Mouse (Mus musculus): Measurements from ENCODE around the gene Birc5. TPM values are rescaled to one million over a fixed set of nuclear protein-coding genes. Genes with fewer than 3 reads are reported as not detected.
A peak's percentile ranks its signal among the peaks of the same experiment; 100 is the strongest.

Gene Birc5
- total RNA-seq, 2 experiments from 2014 or later = 0.62 to 1.2 TPM

DNA sequence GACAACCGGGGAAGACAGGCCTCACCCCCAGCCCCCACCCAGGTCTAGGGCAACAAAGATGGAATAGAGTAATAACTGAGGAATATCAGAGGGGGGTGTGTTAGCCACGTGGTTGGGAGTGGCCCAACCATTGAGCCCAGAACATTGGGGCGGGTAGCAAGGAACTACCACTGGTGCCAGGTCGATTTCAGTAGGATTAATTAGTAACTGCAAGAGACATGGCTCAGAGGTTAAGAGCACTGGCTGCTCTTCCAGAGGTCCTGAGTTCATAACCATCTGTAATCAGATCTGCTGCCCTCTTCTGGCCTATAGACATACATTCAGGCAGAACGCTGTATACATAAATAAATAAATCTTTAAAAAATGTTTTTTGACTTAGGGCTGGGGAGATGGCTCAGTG is 2.4 kb upstream of the Birc5 start:
- intact Hi-C loops (cut with DNase I) = no loop called here
- DNase-seq (ENCODE audit: low spot score in 2 of 2) = no peak

DNA sequence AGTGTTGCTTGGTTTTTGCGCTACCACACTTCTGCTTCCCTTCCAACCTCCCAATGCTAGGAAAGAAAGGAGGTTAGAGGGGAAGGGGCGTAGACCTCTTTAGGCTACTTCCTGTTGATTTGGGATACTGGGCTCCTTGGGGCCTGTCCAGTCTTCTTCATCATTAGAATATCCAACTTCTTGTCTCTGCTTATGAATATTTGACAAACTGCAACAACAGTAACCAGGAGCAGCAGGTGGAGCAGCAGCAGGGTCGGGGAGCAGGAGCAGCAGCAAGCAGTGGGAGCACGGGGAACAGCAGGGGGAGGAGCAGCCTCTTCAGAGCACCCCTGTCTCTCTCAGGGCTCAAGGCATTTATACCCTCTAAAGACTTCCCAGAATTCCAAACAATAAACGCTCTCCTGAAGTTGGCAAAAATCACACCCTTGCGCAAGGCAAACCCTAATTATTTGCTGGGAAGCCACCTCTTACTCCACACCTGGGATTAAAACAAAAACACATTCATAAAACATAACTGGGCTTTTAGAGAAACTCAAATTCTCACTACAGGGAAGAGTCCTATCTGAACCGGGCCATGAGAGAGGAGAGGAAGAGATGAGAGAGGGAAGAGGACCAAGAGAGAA is 1.3 kb upstream of the Birc5 start:
- intact Hi-C loops (cut with DNase I) = no loop called here
- no peak for DNase-seq (ENCODE audit: low spot score in 2 of 2)

DNA sequence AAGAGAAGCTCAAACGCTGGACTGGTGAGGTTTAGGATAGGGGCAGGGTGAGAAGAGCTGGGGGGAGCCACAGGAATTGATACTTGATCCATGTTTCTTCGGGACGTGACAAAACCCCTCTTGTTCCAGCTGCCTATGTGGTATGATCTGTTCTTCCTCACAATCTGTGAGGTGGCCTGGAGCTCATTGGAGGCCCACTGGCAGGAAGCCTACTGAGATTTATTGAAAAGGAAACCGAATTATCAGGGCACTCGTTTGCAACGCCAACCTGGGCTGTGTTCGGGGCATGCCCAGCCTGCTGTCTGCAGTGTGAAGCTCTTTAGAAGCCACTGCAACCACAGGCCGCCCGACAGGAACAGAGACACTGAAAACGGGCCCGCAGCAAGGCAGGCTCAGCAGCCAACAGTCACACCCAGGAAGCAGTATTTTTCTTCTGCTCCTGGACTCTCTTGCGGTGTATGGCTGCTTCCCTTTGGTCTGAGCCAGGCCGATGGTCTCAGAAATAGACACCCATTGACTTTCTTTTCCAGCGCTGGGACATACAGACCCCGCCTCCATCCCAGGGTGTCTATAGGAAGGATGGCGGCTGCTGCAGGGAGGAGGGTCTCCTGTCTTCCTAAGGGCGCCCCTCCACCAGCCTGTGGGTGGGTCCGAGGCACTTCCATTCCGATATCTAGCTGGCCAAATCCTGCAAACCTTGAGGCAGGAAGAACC is 623 bp upstream of the Birc5 start:
- no peak for DNase-seq (ENCODE audit: low spot score in 2 of 2)
- intact Hi-C loops (cut with DNase I) = no loop called here

DNA sequence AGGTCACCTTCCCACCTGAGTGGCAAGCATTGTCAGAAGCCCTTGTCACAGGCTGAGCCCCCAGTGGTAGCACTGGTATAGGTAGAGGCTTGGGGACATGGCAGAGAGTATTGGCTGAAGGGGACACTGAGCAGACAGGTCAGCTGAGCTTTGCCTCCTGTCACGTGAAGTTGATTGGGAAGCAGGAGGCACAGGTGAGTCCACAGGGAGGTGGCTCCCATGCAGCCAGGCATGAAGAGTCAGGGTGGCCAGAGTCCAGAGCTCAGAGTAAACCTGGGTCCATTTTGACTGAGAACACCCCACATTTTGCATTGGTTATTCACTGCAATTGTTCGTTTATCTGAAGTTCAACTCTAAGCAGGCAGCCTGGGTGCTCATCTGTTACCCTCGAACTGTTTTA is 3.8 kb downstream of the Birc5 start:
- intact Hi-C loops (cut with DNase I) = no loop called here
- no peak for DNase-seq (ENCODE audit: low spot score in 2 of 2)

DNA sequence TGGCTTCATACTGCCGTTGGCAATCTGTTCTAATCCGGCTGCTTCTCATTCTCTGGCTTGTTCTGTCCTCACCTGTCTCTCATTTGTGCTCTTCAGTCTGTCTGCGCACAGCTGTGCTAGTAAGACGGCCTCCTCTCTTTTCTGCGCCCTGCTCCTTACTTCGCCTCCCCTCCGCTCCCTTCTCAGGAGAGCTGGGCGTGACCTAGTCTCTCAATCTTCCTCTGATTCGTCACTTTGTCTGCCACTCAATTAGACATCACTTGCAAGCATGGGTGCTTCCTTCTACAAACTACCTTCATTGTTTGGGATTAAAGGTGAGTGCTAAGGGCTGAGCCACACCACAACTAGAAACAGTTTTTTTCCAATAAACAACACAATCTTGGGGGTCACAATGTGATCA is 5.2 kb downstream of the Birc5 start:
- DNase-seq (ENCODE audit: low spot score in 2 of 2) = no peak
- intact Hi-C loops (cut with DNase I) = no loop called here

DNA sequence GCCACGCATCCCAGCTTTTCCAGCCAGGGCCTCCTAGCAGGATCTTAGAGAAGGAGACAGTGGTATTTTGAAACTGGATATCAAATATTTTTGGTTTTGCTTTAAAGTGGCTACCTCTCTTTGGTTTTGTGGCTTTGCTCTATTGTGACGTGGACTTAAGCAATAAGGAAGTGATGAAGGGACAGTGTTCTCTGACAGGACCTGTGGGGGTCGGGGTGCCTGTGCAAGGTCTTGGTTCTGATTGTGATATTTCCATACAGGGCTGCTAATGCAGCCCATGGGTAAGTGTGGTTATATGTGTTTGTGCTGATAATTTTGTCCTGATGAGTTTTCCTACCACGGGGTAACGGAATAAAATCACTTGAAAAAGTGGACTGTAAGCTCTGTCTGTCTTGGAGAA is 6.3 kb downstream of the Birc5 start:
- no peak for DNase-seq (ENCODE audit: low spot score in 2 of 2)
- intact Hi-C loops (cut with DNase I) = no loop called here

DNA sequence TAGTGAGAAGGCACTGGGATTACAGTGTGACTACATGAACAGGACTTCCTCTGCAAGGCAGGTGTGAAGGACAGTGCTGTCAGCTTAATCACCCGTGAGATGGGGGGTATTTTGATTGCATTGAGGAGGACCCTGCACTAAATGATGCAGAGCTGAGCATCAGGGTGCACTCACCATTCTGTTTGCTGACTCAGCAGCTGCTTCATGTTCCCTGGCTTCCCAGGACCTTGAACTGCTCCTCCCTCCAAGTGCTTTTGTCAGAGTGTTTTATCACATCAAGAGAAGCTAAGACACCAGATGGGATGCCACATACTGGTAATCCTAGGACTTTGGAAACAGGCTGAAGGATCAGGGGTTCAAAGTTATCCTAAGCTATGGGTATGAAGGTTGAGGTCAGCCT is 6.9 kb downstream of the Birc5 start:
- no peak for DNase-seq (ENCODE audit: low spot score in 2 of 2)
- intact Hi-C loops (cut with DNase I) = no loop called here

DNA sequence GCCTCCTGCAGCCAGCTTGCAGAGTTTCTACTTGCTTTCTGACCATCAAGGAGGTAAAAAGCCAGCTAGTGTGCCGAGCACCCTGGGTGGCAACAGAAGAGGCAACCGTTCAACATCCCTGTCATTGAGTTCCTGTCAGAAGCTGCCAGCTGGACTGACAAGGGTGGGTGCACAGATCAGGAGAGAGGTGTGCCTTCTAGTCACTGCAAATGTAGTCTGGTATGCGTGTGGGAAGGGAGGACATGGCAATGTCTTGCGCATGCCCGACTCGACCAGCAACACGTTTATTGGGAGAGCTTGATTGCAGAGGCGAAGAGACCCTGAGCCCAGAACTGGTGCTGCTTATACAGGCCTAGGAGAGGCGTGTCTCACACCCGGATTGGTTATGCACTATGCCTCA is 8.4 kb downstream of the Birc5 start:
- intact Hi-C loops (cut with DNase I) = no loop called here
- DNase-seq (ENCODE audit: low spot score in 2 of 2) = no peak

DNA sequence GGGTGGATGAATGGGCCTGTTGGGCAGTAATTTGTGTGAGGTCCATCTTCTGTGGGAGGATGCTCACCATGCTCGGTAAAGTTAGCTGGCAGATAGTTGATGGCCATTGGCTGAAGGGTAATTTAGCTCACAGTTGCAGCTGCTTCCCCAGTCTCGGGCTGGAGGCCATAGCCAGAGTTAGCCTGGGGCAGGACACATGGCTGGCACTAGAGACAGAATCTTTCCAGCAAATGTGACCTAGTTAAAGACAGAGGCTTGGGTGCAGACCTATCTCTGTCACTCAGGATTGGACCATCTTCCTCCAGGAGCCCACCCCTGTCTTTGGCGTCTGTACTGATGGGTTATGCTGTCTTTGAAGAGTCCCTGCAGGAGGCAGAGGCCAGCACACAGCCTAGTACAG is 9.3 kb downstream of the Birc5 start:
- DNase-seq (ENCODE audit: low spot score in 2 of 2) = no peak
- intact Hi-C loops (cut with DNase I) = no loop called here

DNA sequence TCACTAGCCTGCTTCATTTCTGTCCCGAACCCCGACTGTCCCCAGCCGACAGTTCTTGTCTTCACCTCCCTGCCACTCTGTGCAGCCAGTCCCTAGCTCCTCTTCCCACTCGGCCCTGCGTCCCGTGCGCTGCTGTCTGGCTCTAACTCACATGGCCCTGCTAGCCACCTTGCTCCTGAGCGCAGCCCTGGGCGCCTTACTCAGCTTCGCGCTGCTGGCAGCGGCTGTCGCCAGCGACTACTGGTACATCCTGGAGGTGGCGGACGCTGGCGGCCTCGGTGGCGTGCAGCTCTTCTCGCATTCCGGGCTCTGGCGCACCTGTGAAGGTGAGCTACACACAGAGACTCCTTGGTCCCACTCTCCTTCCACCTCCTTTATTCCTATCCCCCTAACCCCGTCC is 11.6 kb downstream of the Birc5 start, which contains the start of gene Tmem235:
Tmem235 (plus strand) TSS at position 152 of the 400 bp plus-strand sequence.
- no peak for DNase-seq (ENCODE audit: low spot score in 2 of 2)
- intact Hi-C loops (cut with DNase I) = no loop called here

DNA sequence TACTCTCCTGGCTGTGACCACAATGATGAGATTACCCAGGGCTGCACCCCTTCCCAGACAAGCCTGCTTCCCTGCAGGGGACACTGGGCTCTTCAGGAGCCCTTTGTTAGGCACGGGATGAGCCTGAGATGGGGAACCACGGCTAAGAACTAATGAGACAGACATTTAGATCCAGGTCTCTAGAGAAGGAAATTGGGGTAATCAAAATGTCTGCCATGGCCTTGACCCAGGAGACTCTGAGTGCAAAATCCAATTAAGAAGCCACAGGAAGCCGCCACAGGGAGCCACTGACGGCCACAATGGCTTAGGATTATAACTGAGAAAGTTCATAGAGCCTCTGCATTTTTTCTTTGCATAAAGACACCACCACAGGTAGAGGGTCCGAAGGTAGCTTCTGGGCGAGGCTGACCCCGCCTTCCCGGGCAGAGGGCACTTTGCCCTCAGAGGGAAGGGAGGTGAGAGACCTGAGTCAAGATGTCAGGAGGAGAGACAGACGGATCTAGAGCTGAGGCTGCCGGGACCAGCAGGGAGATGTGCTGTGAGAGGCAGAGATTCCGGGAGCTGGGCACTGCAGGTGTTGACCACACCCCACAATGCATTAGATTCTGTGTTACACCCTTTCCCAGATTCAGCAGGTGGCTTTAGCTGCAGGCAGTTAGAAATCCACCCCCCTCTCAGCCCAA is 14.3 kb downstream of the Birc5 start:
- intact Hi-C loops (cut with DNase I) = no loop called here
- DNase-seq (ENCODE audit: low spot score in 2 of 2) = no peak

DNA sequence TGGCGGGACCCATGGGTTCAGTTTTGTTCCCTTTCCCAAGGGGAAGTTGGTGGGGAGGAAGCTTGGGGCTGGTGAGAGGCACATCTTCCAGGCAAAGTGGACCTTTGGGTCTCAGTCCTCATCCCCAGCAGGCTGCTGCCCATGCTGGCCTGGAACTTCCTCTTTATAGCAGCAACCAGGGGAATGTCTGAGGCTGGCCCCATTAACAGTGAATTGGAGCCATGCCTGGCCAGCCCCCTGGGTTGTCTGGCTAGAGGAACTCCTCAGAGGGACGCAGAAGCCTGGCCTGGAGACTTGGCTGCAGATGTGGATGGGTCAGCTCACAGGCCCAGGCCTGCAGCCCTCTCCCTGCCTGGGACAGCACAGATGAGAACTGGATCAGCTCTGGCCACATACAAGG is 15.8 kb downstream of the Birc5 start:
- DNase-seq (ENCODE audit: low spot score in 2 of 2) = no peak
- intact Hi-C loops (cut with DNase I) = no loop called here

DNA sequence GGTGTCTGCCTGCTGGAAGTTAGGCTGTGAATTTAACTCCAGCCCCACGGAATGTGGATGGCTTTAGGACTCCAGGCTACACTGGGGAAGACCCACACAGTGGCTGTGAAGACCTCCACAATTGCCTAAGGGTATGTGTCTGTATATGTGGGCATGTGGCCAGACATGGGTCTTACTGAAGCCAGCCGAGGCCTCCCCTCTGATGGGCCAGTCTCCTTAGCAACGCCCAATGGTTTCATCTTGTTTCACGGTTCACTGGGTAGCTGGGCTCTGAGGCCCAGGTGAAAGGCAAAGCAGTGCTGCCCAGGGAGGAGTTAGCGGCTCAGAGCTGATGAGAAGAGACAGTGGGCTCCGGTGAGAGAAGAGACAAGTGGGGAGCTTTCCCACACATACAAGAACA is 16.9 kb downstream of the Birc5 start:
- DNase-seq (ENCODE audit: low spot score in 2 of 2) = no peak
- intact Hi-C loops (cut with DNase I) = no loop called here

DNA sequence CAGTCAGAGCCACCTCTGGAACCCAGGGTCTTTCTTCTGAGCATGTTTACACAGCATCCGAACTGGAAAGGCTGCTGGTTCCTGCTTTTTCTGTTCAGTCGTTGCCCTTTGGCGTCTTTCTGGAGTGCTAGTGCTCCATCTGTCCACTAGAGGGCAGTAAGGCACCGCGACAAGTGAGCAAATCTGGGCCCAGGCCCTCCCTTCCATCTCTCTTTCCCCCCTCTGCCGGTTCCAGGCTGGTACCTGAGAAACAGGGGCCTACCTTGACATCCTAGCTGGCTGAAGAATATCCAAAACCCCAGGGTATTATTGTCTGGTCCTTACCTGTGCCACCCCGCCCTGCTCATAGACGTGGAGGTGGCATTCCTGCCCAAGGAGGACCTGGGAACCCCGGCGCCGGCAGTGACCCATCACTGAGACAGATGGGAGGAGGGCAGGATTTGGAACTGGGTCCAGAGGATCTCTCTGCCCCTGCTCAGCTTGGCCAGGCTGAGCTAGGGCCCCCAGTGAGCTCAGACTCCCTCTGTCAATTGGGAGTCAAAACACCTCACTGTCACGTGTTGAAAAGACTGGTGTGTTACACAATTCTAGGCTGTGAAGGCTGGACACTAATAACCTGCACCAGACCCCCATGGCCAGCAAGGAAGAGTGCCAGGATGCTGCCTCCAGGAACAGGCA is 21.8 kb downstream of the Birc5 start:
- peak; percentile 78 to 85 for DNase-seq (ENCODE audit: low spot score in 2 of 2)
- intact Hi-C loops (cut with DNase I) = loop anchor here (1.0 to 5.0 kb wide), 3 partner anchors 151 to 351 kb away; no protein-coding TSS in a partner anchor

DNA sequence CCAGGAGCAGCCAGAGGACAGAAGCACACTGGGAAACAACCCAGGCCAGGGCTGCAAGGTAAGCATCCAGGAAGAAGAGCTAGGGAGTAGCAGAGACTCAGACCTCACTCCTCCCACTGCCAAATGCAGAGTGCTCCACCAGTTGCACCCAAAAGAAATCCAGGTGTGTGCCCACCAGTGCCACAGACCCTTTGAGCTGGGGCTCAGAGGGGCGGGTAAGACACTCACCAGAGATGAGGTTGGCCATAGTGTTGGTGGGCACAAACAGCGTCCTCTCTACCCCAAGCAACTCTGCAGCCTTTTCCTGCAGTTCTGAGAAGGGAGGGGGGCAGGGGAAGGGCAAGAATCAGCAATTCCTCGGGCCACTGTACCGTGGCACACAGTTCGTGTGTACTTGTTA is 22.3 kb downstream of the Birc5 start:
- intact Hi-C loops (cut with DNase I) = loop anchor here (5.0 kb wide), 1 partner anchor 351 kb away; no protein-coding TSS in a partner anchor
- no peak for DNase-seq (ENCODE audit: low spot score in 2 of 2)

DNA sequence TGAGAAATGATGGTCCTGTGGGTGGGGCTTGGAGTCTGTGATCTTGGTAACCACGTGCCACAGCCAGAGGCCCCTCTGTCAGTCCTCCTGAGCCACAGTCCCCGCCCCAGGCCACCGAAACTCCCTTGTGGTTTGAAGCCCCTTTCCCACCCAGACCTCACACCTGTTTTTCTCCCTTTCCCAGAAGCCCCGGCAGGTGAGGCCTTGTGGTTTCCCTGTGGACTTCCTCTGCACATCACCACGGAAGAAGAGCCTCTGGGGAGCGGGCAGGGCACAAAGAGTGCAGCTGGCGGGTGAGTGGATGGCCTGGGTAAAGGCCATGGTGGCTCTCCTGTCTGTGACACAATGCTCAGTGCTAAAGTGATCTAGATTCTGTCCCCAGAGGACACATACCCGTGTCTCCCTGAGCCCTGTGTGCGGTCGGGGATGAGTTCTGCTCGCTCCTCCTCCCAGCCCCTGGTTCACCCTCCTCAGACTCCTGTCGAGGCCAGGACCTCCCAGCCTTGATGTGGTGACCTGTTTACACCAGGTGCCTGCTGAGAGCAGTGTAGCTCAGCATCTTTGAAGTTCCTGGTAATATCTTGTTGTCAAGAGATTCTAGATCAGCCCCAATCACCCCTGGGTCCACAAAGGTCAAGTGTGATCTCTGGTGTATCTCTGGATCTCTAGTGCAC is 23.0 kb downstream of the Birc5 start:
- DNase-seq (ENCODE audit: low spot score in 2 of 2) = no peak
- intact Hi-C loops (cut with DNase I) = loop anchor here (2.0 to 5.0 kb wide), 2 partner anchors 97 to 350 kb away; no protein-coding TSS in a partner anchor

DNA sequence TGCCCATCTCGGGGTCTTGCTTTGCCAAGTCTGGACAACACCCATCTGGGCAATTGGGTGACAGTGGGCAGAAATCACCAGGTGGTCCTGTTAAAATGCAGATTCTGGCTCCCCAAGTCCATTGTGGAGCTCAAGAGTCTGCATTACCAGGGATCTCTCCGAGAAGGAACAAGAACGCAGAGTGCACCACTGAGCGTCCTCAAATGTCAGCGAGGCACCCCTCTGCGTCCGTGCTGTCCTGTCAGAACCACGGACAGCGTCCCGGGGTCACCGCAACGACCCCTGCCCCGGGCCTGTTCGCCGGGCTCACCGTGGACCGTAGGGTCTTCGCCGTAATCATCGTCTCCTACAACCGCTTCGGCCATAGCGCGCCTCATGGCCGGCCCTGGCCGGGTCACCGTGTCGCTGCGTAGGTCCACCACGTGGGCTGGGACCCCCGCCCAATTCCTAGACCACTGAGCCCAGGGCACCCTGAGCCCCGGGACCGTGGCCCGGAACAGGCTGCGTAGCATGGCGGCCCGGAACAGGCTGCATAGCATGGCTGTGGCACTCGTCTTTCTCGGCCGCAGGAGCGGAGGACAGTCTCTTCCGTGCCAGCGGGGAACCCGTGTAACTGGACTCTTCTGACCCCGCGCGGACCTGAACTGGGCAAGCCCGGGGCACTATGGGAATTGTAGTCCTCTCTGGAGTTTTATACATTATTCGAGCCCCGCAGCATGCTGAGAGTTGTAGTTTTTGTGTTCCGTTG is 24.0 kb downstream of the Birc5 start, which contains the start of gene Tha1:
Tha1 (minus strand) TSS at position 621 of the 748 bp plus-strand sequence.
- peak; percentile 82 to 86 for DNase-seq (ENCODE audit: low spot score in 2 of 2)
- intact Hi-C loops (cut with DNase I) = loop anchor here (2.0 to 5.0 kb wide), 2 partner anchors 96 to 349 kb away; no protein-coding TSS in a partner anchor

DNA sequence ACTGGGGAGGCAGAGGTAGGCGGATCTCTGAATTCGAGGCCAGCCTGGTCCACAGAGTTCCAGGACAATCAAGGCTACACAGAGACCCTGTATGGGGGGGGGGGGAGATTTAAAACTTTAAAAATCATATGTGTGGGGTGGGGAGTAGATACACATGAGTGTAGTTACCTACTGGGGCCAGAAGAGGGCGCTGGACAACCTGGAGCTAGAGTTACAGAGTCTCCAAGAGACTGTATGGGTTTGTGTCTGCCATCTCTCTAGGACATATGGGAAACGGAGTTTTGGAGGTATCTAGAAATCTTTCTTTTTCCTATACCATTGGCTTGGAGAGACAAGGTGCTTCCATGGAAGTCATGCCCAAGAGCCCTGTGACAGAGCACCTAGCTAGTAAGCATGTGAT is 25.4 kb downstream of the Birc5 start:
- no peak for DNase-seq (ENCODE audit: low spot score in 2 of 2)
- intact Hi-C loops (cut with DNase I) = loop anchor here (5.0 kb wide), 1 partner anchor 348 kb away; no protein-coding TSS in a partner anchor

DNA sequence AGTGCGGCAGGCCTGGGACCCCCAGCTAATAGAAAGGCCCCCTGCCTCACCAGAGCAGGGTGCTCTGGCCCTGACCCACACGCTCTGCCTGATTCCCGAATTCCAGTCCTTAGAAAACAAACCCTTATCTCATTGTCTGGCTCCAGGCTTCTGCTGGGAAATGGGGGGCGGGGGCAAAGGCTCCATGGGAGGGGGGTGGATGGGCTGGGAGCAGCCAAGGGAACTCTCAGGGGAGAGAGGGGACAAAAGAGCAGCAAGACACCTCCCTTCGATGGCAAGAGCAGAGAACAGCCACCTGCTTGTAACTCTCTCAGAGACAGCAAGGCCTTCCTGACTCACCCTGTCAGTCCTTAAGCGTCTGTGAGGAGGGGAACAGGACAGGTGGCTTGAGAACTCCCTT is 26.6 kb downstream of the Birc5 start:
- DNase-seq (ENCODE audit: low spot score in 2 of 2) = no peak
- intact Hi-C loops (cut with DNase I) = no loop called here
